Mouse (Mus musculus): Measurements from ENCODE around the gene Gm14569.

Gene Gm14569

DNA sequence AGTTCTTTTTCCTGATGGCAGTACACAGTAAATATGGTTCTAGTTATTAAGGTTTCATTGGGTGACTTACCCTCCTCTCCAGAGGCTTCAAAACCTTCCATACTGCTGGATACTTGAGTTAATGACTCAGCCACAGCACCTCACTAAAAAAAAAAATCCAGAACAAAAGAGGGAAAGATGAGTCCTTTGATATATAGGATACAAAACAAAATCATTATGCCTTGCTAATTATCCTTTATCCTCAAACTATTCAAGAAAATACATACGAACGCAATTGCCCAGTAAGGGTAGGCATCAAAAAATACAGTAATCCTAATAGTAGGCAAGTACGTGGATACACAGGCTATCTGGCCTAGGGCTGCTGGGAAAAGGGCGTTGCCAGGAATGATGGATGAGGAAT lies at the start of gene Gm14569:
Gene Gm14569, minus strand, starts transcription at position 101 of the 400 bp plus-strand sequence.
- no peak for DNase-seq (ENCODE audit: low spot score)

DNA sequence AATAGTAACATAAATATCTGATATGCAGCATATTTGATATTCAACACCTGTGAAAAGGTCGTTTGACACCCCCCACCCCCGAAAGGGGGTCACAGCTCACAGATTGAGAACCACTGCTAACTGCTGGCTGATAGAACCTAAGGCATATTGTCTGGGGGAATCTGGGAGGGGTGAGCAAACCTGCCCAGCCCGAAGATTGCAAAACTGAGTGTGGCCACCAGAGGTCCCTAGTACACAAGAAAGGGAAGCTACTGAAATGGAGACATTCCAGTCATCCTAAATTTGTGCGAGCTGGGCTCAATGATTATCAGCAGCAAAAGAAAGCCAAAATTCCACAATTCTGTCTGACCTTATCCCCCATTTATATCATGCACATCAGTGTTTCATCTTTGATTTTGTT lies 42.9 kb upstream of the Gm14569 start:
- peak; percentile 75 for DNase-seq (ENCODE audit: low spot score)

DNA sequence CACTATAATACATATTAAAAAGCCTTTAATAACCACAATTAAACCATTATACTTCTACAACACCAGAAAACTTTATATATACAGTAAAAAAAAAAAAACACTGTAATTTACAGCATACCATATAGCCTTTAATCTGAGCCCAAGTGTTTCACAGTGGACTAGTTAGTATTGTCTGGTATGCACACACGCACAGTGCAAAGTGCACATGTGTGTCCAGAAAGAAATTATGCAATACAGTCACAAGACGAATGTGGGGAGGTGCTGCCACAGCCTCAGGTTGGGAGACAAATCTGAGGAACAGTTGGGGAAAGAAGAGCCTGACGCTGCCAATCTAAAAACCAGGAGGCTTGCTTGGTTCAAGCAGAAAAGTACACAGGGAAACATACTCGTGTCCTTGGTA lies 42.1 kb upstream of the Gm14569 start:
- no peak for DNase-seq (ENCODE audit: low spot score)

DNA sequence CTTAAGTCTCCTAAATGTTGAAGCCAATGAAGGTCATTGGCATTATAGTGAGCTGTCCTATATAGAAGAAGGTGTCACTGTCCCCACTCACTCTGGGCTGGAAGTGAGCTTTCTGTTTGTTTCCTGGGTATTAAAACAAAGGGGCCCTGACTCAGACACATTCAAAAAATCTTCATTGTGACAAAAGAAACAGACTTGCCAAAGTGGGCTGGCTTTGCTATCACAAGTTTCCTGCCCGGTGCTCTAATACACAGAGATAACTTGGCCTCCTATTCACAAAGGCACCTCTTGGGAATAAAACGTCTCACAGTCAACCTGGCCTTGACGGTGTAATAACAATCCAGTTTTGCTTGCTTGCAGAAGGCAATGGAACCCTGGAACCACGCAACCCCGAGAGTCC lies 38.6 kb upstream of the Gm14569 start:
- no peak for DNase-seq (ENCODE audit: low spot score)

DNA sequence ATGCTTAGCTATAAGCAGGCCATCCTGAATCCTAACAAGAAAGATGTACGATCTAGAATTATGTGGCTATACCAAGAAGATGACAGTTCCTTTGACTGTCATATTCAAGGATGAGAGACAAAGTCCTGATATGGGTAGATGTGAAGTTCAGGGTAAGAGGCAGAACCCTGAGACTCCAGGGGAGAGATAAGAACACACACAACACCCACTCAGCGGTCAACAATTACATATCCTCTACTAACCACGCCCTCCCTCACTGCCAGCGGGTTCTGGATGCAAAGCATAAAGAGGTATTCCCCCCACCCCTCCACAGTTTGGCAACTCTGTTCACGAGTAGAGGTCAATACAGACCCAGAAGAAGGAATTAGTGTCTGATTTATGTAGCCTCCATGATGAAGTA lies 32.1 kb upstream of the Gm14569 start:
- DNase-seq (ENCODE audit: low spot score): no peak

DNA sequence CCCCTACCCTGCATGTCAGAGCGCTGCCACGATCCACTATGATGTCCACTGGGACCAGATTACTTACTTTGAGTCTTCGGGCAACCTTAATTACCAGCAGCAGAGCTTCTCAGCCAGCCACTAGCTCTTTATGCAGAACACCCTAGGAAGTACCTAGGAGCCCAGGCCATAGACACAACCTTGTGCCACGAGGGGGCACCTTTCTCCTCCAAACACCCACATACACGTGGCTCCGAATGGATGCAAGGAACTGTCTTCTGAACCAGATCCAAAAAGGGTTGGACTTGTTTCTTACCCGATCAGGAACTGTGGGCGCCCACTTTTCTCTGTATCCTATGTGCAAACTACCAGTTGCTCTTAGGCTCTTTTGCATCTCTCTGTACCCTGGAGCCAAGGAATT lies 22.1 kb upstream of the Gm14569 start:
- DNase-seq (ENCODE audit: low spot score): no peak

DNA sequence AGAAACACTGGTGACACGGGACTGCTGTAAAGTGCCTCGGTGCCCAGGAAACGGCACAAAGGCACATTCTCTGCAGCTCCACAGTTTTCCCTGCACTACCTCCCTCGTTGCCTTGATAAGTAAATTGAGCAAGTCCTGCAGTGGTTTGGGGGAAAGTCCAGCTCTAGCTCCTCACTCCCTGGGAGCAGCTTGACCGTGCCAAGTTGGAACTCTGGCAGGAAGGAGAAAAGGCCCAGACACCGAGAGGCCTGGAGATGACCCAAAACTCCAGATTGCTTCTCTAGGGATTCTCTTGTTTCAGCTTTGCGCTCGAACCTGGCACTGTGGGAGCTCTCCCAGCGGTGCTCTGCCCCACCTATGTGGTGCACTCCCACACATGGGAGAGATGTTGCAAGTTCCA lies 21.6 kb upstream of the Gm14569 start:
- peak; percentile 52 for DNase-seq (ENCODE audit: low spot score)

DNA sequence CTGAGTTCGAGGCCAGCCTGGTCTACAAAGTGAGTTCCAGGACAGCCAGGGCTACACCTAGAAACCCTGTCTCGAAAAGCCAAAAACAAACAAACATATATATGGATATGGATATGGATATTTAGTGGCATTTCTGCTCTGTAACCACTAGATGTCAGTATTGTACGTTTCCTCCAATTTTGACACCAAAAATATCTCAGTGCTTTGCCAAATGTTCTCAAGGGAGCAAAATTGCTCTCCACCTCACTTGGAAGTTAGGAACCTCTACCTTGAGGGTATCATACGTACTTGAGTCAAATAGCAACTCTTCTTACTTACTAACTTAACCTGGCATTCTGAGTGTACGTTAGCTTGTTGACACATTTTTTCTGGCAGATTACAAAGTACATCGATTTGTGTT lies 15.2 kb upstream of the Gm14569 start:
- peak; percentile 36 for DNase-seq (ENCODE audit: low spot score)

DNA sequence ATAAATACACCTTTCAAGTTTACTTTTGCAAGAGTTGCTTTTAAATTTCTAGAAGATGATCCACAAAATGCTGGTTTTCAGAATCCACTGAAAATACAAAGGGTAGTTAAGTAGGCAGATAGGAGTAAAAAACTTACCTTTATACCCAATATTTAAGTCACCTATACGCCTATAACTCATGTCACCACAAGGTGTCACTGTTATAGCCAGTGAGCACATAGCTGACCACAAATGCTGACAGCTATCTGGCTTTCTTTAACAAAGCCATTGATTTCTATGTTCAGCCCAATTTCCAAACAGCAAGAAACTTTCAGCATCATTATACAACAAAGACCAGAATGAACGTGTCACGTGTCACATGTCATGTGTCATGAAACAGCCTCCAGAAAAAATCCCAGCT lies 2.1 kb downstream of the Gm14569 start:
- DNase-seq (ENCODE audit: low spot score): peak; percentile 5

DNA sequence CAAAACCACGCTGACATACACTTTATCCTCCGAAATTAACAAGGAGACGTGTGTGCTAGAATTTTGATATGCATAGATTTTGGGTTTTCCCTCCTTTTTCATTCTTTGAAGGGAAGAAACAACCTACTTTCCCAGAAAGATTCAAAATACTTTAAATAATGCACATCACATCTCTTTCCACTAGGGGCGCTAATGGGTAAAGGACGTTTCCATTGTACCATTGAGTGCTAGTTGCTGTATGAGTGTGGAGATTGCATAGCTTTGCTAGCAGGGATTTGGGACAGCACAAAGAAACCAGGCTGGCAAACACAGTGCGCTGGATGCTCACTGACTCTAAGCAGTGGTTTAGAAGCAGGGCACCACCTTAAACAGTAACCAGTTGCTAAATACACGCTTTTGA lies 3.6 kb downstream of the Gm14569 start:
- DNase-seq (ENCODE audit: low spot score): no peak

DNA sequence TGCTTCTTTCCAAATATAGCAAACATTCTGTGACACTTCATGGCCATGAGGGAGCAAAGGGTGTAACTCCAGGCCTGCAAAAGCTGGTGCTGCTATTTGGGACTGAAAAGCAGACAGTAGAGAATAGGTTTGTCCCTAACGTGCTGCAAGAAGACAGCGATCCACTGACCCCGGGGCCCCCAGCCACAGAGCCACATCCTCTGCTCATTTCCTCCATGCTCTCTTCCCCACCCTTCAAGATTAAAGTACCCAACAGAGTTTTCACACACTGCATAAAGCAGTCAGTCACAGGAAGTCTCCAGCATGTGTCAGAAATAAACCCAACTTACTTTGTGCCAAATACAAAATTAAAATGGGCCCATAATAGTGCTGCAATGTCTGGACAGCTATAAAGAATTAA lies 16.8 kb downstream of the Gm14569 start:
- no peak for DNase-seq (ENCODE audit: low spot score)

DNA sequence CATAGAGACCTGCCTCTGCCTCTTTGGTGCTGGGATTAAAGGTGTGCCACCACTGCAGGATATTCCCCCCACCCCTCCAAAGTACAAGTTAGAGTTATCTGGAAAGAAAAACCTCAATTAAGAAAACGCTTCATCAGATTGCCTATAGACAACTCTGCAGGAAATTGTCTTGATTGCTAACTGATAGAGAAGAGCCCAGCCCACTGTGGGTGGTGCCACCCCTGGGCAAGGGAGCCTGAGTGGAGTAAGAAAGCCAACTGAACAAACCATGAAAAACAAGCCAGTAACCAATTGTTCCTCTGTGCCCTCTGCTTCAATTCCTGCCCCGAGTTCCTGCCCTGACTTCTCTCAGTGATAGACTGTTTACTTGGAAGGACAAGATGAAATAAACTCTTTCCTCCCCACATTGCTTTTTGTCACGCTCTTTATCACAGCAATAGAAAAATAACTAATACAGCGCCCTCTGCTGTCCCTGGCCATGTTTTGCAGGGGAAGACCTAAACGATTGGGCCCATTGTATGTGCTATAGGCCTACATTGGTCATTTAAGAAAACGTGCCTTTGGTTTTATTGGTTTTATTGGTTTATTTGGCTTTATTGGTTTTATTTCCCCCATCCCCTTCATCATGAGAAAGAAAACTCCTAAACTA lies 17.4 kb downstream of the Gm14569 start:
- DNase-seq (ENCODE audit: low spot score): no peak

DNA sequence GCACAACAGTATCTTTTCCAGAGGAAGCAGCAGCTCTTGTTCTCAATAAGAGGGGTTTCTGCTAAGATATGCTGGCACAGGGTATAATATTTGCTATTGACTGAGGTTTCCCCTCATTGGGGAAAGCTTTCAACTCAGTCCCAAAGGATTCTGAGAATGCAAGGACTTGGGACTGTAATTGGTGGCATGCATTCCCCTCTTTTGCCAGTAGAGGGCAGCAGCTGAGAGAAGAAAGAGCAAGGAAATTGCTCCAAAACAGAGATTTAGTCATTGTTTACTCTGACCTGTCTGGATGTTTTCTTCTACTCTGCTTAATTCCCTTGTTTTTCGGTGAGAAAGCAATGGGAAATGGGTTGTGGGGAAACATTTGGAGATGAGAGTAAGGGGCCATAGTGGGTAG lies 35.6 kb downstream of the Gm14569 start:
- DNase-seq (ENCODE audit: low spot score): peak; percentile 40

DNA sequence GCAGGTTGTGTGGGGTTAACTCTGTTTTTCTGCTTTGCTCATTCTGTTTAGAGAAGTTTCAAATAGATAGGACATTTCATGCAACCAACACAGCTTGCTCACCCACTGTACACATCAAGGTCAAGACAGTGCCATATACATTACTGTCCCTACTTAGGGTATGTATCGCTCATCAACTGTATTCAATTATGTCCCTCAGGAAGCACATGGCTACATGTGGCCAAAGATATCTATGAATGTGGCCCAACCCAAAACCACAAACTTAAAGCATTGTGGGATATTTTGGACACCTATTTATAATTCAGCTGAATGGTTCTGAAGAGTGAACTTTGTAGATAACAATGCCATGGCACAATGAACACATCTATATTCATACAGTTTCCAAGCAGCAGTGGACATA lies 53.7 kb downstream of the Gm14569 start:
- no peak for DNase-seq (ENCODE audit: low spot score)

DNA sequence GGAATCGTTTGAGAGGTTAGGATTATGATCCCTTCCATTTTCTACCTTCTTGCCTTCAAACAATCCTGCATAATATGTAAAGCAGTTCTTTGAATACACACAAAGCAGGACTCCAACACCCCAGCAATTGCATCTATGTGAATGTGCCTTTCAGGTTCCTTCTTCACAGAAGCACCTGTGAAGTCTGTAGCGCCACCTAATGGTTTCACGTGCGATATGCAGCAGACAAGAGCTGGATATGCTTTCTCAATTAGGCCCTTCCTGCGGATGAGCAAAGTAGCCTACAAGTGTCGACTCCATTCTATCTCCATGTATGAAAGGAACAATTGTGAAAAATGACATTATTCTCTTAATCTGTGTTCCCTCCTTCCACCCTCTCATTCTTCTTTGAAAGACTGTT lies 56.6 kb downstream of the Gm14569 start:
- no peak for DNase-seq (ENCODE audit: low spot score)

DNA sequence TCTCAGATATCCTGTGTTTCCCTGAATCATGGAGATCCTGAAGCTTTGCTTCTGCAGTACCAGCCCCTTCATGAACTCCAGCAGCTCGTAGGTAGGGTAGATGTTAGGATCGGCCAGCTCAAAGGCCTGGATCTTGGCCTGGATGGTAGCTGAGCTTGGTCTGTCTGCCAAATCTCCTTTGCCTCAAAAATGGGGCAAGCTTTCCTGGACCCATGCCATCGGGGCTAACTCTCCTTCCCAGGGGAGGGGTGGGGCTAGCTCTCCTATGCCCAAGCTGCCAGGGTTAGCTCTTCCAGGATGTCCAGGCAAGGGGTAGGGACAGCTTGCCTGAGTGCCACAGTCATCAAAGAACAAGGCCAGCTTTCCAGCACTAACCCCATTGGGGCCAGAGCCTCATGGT lies 72.5 kb downstream of the Gm14569 start:
- peak; percentile 52 for DNase-seq (ENCODE audit: low spot score)

DNA sequence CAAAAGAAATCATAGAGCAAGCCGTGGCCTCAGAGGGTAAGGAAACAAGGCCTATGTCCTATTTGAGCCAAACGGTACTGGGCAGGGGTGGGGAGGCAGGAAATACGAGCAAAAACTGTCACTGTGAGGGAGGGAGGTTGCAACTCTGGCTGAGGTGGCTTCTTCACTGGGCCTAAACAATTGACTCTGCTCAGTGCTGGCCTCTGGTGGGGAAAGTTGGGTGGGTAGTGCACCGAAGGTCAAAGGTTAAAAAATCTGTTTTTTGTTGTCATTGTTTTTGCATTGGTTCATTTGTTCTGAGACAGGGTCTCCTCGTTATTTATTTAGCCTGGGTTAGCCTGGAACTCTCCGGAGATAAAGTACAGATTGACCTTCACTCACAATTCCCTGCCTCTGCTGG lies 89.3 kb downstream of the Gm14569 start:
- peak; percentile 2 for DNase-seq (ENCODE audit: low spot score)

DNA sequence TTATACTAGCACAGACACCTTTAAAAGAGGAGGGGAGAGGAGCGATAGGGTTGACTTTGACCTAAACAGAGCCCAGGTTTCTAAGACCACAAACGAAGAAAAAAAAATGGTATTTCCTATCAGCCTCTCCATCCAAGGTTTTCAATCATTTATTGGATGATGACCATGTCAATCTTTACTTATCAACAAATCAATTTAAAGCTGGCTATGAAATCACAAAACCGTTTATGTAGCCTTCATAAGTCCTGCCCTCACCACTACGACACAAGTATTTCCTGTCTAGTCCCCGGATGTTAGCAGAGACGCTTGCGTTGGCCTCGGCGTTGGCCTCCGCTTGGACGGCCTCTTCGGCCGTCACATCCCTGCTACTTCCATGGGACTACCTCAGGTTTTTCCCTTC lies 90.7 kb downstream of the Gm14569 start, which contains the start of gene Gm6268:
Gene Gm6268, plus strand, starts transcription at position 301 of the 400 bp plus-strand sequence.
- DNase-seq (ENCODE audit: low spot score): no peak

DNA sequence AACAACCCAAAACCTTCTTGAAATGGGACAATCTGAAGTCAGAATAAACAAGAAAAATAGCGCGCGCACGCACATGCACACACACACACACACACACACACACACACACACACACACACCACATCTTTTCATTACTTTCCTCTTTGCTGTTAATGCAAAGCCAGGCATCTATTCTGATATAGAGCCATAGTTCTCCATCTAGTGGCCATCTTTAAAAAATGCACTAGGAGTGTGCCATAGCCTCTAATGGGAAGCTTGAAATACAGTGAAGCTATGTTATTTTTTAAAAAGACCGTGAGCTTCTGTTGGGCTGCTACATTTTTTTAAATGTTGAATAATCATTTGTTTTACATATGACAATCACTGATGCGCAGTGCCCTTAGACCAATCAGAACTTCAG lies 98.4 kb downstream of the Gm14569 start:
- DNase-seq (ENCODE audit: low spot score): peak; percentile 36

DNA sequence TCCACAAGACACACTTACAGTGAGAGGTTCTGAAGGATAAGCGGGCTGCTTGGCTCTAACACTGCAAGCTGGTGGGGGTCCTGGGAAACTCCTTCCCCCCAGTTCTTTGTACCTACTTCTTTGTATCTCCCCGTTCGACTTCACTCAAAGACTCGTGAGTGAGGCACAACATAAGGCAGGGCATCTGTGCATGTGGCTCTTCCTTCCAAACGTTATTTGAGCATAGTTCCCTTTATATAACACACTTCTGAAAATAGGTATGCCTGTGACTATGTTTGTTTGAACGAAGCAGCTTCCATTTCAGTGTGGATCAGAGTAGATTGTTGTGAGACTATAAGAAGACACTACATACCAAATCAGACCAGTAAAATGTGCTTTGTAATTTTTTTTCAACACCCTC lies 99.0 kb downstream of the Gm14569 start:
- DNase-seq (ENCODE audit: low spot score): no peak

DNA sequence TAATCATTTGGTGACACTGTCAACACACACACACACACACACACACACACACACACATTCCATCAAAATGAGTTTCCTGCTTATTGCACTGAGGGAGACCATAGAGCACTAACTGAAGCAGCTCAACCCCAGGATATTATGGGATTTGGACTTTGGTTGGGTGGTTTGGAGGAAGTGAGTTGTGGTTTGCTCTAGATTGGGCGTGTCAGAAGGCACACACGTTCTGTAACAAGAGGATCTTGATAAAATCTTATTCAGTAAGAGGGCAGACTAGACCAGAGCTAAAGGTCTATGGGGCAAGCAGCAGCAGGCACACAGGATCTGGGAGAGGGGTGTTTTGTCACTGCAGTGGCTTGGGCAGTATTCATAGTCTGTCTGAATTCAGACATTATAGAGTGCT lies 101.1 kb downstream of the Gm14569 start:
- DNase-seq (ENCODE audit: low spot score): no peak

DNA sequence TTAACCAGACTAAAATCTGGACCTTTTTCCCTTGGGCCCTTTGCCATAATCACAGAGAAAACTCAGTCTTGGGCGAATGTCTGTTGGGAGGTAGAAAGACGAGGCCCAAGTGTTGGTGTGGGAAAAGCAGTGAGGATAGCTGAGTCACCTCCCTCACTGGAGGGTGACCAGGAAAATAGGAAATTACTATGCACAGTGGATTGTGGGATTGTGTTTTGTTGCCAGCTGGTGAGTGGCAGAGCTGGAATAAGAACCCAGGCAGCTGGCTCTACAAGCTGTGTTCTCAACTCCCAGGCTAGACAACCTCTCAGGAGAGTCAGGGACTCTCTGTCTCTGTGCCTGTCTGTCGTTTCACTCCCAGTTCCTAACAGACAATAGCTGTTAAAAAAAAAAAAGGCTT lies 101.7 kb downstream of the Gm14569 start:
- DNase-seq (ENCODE audit: low spot score): peak; percentile 40

DNA sequence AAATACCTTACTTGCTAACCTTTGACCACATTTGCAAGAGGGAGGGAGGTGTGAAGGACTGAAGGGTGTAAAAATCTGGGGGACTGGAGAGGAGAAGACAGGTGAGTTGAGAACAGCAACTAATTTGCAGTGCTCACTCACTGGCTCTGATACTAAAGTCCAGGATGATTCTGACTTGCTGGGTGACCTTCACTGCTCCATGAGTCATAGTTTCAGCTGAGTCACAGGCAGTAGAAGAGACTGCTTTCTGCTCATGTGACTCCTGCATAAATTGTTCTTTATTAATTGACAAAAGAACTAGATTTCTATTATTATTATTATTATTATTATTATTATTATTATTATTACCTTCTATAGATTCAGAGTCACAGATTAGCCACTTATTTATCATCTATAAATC lies 106.3 kb downstream of the Gm14569 start:
- DNase-seq (ENCODE audit: low spot score): no peak

Data from adipocyte (in vitro differentiated cells).